Mouse (Mus musculus): ENCODE data around the gene Gfm2.
"Not testable (repeated sequence)": the region's sequence is repeated elsewhere in the genome, so short reads cannot be mapped to it uniquely, and the experiment has no call there.

The Gfm2 gene

GRCm38 (mm10) chr13:97137466-97138400 is at the start of gene Gfm2, which contains the start of gene Nsa2:
Gene Gfm2, plus strand, starts transcription at chr13:97137937.
Gene Nsa2, minus strand, starts transcription at chr13:97137937.
- peak; percentile 90 to 92 for DNase-seq

GRCm38 (mm10) chr13:97088183-97088582 is 49.6 kb upstream of the Gfm2 start:
- peak; percentile 13 to 34 for DNase-seq

- no peak for DNase-seq
These were observed 42.0 kb upstream of the Gfm2 start for GRCm38 (mm10) chr13:97095726-97096125.

- peak; percentile 84 to 88 for DNase-seq
These were observed 38.4 kb upstream of the Gfm2 start, which contains the start of gene Gm6169 for GRCm38 (mm10) chr13:97099187-97099852. Gene Gm6169, minus strand, starts transcription at chr13:97099237.

- DNase-seq = no peak
These were observed 32.7 kb upstream of the Gfm2 start for GRCm38 (mm10) chr13:97104996-97105395.

GRCm38 (mm10) chr13:97107721-97108120 is 30.0 kb upstream of the Gfm2 start:
- not testable (repeated sequence) for DNase-seq

- DNase-seq = no peak
These were observed 28.7 kb upstream of the Gfm2 start for GRCm38 (mm10) chr13:97109046-97109445.

GRCm38 (mm10) chr13:97121341-97121740 is 16.4 kb upstream of the Gfm2 start:
- DNase-seq = no peak

GRCm38 (mm10) chr13:97129654-97130053 is 8.1 kb upstream of the Gfm2 start:
- not testable (repeated sequence) for DNase-seq

GRCm38 (mm10) chr13:97130413-97130812 is 7.3 kb upstream of the Gfm2 start:
- DNase-seq = not testable (repeated sequence)

- peak in 1 of 2 experiments; percentile 15 for DNase-seq
These were observed 731 bp downstream of the Gfm2 start for GRCm38 (mm10) chr13:97138404-97138931.

GRCm38 (mm10) chr13:97142321-97142720 is 4.6 kb downstream of the Gfm2 start:
- DNase-seq = no peak

GRCm38 (mm10) chr13:97145834-97146233 is 8.1 kb downstream of the Gfm2 start:
- DNase-seq = peak; percentile 79 to 83

GRCm38 (mm10) chr13:97175520-97176264 is 38.0 kb downstream of the Gfm2 start:
- no peak for DNase-seq

GRCm38 (mm10) chr13:97176731-97177130 is 39.0 kb downstream of the Gfm2 start:
- no peak for DNase-seq

GRCm38 (mm10) chr13:97178943-97179342 is 41.2 kb downstream of the Gfm2 start:
- no peak for DNase-seq

GRCm38 (mm10) chr13:97180113-97180828 is 42.5 kb downstream of the Gfm2 start:
- no peak for DNase-seq

GRCm38 (mm10) chr13:97182821-97183220 is 45.1 kb downstream of the Gfm2 start:
- DNase-seq = peak; percentile 59 to 65

GRCm38 (mm10) chr13:97184168-97184567 is 46.4 kb downstream of the Gfm2 start:
- DNase-seq = no peak

- DNase-seq = peak; percentile 19 to 24
These were observed 46.9 kb downstream of the Gfm2 start for GRCm38 (mm10) chr13:97184656-97185055.

GRCm38 (mm10) chr13:97186346-97186745 is 48.6 kb downstream of the Gfm2 start:
- DNase-seq = no peak

GRCm38 (mm10) chr13:97187693-97188092 is 50.0 kb downstream of the Gfm2 start:
- DNase-seq = no peak

Data from cerebellum, postnatal 10 days (tissue).